Mouse (Mus musculus) heart, adult 2 months (tissue): Measurements from ENCODE around the gene Chm.
"Not testable (repeated sequence)": the region's sequence is repeated elsewhere in the genome, so short reads cannot be mapped to it uniquely, and the experiment has no call there.

Source experiments
- CTCF ChIP-seq: fragments of 200-600 bp; IDR thresholded peaks from 2 replicates; pipeline ENCODE4 v1.8.1; 2022; ENCODE audit warnings: antibody characterized with exemption, mild to moderate bottlenecking, moderate library complexity
- EP300 ChIP-seq: fragments of 200-500 bp; IDR thresholded peaks from 2 replicates; pipeline ENCODE4 v1.6.1; 2011; ENCODE audit warnings: low read depth, low read length, control low read depth; ENCODE audit not compliant: insufficient read depth
- POLR2A ChIP-seq: fragments of 200-500 bp; IDR thresholded peaks from 2 replicates; pipeline ENCODE4 v1.6.1; 2011; ENCODE audit warnings: mild to moderate bottlenecking, low read depth, low read length, control low read depth; ENCODE audit not compliant: insufficient read depth

GRCm38 (mm10) chrX:113180856-113181255, 4.5 kb downstream of the Chm start:
- TF ChIP-seq EP300, CTCF, POLR2A: not testable (repeated sequence)
